Mouse (Mus musculus): ENCODE results near the gene Xpnpep1. TPM values are rescaled to one million over a fixed set of nuclear protein-coding genes. Genes with fewer than 3 reads are reported as not detected.

Gene Xpnpep1
- polyA plus RNA-seq, 1 experiment from 2014 or later: 146 TPM

DNA sequence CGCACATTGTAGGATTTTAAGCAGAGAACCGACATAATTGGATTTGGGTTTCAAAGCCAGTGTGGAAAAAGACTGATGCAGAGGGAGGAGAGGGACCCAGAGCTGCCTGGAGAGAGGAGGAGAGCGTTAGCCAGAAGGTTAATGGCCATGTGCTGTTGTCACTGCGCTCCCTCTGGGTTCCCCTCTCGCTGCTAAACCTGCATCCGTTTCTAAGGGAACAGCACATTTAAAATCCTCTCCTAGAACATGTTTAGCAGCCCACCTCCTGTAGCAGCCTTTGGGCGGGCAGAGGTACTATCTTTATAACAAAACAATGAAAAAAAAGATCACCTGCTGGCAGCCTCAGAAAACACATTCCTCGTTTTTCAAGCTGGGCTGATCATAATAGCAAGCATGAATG, 73.7 kb downstream of the Xpnpep1 start:
- no peak overlapping the region for H3K27ac ChIP-seq
- no peaks in the 10 kb centered on the region for H3K4me1 ChIP-seq
- no peak overlapping the region for H3K9ac ChIP-seq
- no peaks in the 10 kb centered on the region for H3K27me3 ChIP-seq
- no peak overlapping the region for H3K4me2 ChIP-seq
- H3K4me3 ChIP-seq: no peak overlapping the region
- no peak for ATAC-seq (ENCODE audit: insufficient number of reproducible peaks, insufficient read depth, low FRiP score, low TSS enrichment, low read depth)
- H3K9me3 ChIP-seq: no peaks in the 10 kb centered on the region
- H3K36me3 ChIP-seq: no peaks in the 10 kb centered on the region
- WGBS: 62% methylated on average over 8 of the region's 8 CpGs

- Histone ChIP-seq H3K4me1 (no peaks in the 10 kb centered on the region), H3K36me3 (no peaks in the 10 kb centered on the region), H3K9me3 (no peaks in the 10 kb centered on the region), H3K27me3 (no peaks in the 10 kb centered on the region), H3K4me2 (no peak overlapping the region), H3K27ac (no peak overlapping the region), H3K4me3 (no peak overlapping the region), H3K9ac (no peak overlapping the region)
- 84% methylated on average over 2 of the region's 2 CpGs for WGBS
- no peak for ATAC-seq (ENCODE audit: insufficient number of reproducible peaks, insufficient read depth, low FRiP score, low TSS enrichment, low read depth)
Measured at GRCm38 (mm10) chr19:52962745-52963144, 77.3 kb downstream of the Xpnpep1 start.

- WGBS: 7% methylated on average over 25 of the region's 25 CpGs
- peaks cover 7% of the 10 kb centered on the region for H3K4me1 ChIP-seq
- H3K36me3 ChIP-seq: no peaks in the 10 kb centered on the region
- peaks cover 5% of the 10 kb centered on the region; the same call in 1 of the 2 replicates for H3K9me3 ChIP-seq
- H3K4me2 ChIP-seq: peak overlapping the region; percentile 56
- peak overlapping the region; percentile 61 for H3K9ac ChIP-seq
- H3K27me3 ChIP-seq: peaks cover 8% of the 10 kb centered on the region; the same call in 1 of the 2 replicates
- H3K27ac ChIP-seq: no peak overlapping the region
- H3K4me3 ChIP-seq: peak overlapping the region; percentile 20; the same call in 1 of the 2 replicates
- no peak for ATAC-seq (ENCODE audit: insufficient number of reproducible peaks, insufficient read depth, low FRiP score, low TSS enrichment, low read depth)
Measured at GRCm38 (mm10) chr19:52922678-52923495, 117.1 kb downstream of the Xpnpep1 start.

DNA sequence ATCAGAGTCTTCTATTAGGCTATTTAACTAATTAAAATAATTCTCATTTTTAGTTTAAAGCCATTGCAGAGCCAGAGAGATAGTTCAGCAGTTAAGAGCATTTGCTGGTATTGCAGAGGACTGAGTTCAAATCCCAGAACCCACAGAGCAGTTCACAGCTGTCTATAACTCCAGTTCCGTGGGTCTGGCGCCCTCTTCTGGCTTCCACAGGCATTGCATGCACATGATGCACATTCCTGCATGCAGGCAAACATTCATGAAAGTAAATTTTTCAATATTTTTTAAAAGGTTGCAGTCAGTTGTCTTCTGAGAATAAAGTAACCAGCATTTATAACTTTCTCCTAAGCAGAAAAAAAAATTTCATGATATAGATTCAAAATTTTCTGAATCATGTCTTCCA, 135.8 kb downstream of the Xpnpep1 start:
- no peak for ATAC-seq (ENCODE audit: insufficient number of reproducible peaks, insufficient read depth, low FRiP score, low TSS enrichment, low read depth)
- Histone ChIP-seq H3K9ac (no peak overlapping the region), H3K4me2 (no peak overlapping the region), H3K9me3 (no peaks in the 10 kb centered on the region), H3K4me1 (no peaks in the 10 kb centered on the region), H3K27ac (no peak overlapping the region), H3K36me3 (no peaks in the 10 kb centered on the region), H3K27me3 (no peaks in the 10 kb centered on the region), H3K4me3 (no peak overlapping the region)
- 32% methylated on average over 2 of the region's 2 CpGs for WGBS

- H3K36me3 ChIP-seq: no peaks in the 10 kb centered on the region
- 73% methylated on average over 5 of the region's 5 CpGs for WGBS
- H3K9ac ChIP-seq: no peak overlapping the region
- H3K27ac ChIP-seq: no peak overlapping the region
- H3K4me1 ChIP-seq: no peaks in the 10 kb centered on the region
- H3K27me3 ChIP-seq: no peaks in the 10 kb centered on the region
- H3K4me2 ChIP-seq: no peak overlapping the region
- no peak overlapping the region for H3K4me3 ChIP-seq
- H3K9me3 ChIP-seq: no peaks in the 10 kb centered on the region
- ATAC-seq (ENCODE audit: insufficient number of reproducible peaks, insufficient read depth, low FRiP score, low TSS enrichment, low read depth): no peak
Measured at GRCm38 (mm10) chr19:52891807-52892442, 148.1 kb downstream of the Xpnpep1 start.

Small RNAs within 50 kb of the gene (microRNA-seq; reads per million reads assigned to microRNA genes)
- not detected for gene Mir6407

Other genes with a start within 250 kb of the Xpnpep1 start
- gene Add3, start 100.2 kb upstream of the Xpnpep1 start, polyA plus RNA-seq (2015; fragmentation: Nextera tagmentation; extraction: Ambion mirVana): 73.8 and 78.4 TPM in 2 replicates

All from embryonic facial prominence, embryonic 13.5 days (tissue).